Mouse (Mus musculus) G1E (cell line): ENCODE measurements around the gene Sorbs1. TPM values are rescaled to one million over a fixed set of nuclear protein-coding genes. Genes with fewer than 3 reads are reported as not detected.

ENCODE experiments used
- ATAC-seq: 2 replicates; pipeline ENCODE4 v1.8.0; 2016; ENCODE audit warnings: mild to moderate bottlenecking; ENCODE audit not compliant: insufficient number of reproducible peaks, poor library complexity, low FRiP score, severe bottlenecking; ENCODE audit errors: extremely low read depth
- DNase-seq: peaks from one replicate; pipeline ENCODE4 v3.0.0; 2012; ENCODE audit warnings: low spot score
- H3K27me3 ChIP-seq: 2 replicates; pipeline ENCODE4 v1.6.1; 2012; ENCODE audit warnings: mild to moderate bottlenecking, low read length, inconsistent platforms; ENCODE audit not compliant: insufficient read depth
- H3K36me3 ChIP-seq: replicated peaks from 2 replicates; pipeline ENCODE3; 2012; ENCODE audit warnings: mild to moderate bottlenecking, inconsistent platforms
- H3K4me1 ChIP-seq: 2 replicates; pipeline ENCODE4 v1.6.1; 2012; ENCODE audit warnings: low read depth, low read length, inconsistent platforms, mixed read lengths; ENCODE audit not compliant: insufficient read depth
- H3K4me3 ChIP-seq: 2 replicates; pipeline ENCODE4 v1.5.1; 2012; ENCODE audit warnings: low read depth, mild to moderate bottlenecking, inconsistent platforms, low read length, moderate library complexity, mixed read lengths
- H3K9me3 ChIP-seq: replicated peaks from 2 replicates; pipeline ENCODE4 v1.6.1; 2012; ENCODE audit warnings: inconsistent platforms
- CTCF ChIP-seq: IDR thresholded peaks from 2 replicates; pipeline ENCODE4 v1.5.1; 2012; ENCODE audit warnings: low read depth, low read length, inconsistent platforms, mixed read lengths
- GATA1 ChIP-seq: IDR thresholded peaks from 2 replicates; pipeline ENCODE4 v1.6.1; 2012; ENCODE audit warnings: borderline replicate concordance, low read length, inconsistent platforms, mixed read lengths
- GATA2 ChIP-seq: IDR thresholded peaks from 2 replicates; pipeline ENCODE4 v1.6.1; 2012; ENCODE audit warnings: low read depth, low read length, inconsistent platforms, borderline replicate concordance
- POLR2AphosphoS5 ChIP-seq: IDR thresholded peaks from 2 replicates; pipeline ENCODE4 v1.6.1; 2012; ENCODE audit warnings: low read depth, low read length, inconsistent platforms; ENCODE audit not compliant: insufficient replicate concordance
- TAL1 ChIP-seq: conservative IDR thresholded peaks from 2 replicates; pipeline ENCODE4 v1.6.1; 2012; ENCODE audit warnings: low read depth, low read length, inconsistent platforms, mixed read lengths
- polyA plus RNA-seq: library from polyadenylated mRNA; stranded (reverse); fragments of >175 nt; gene quantifications from 2 replicates; pipeline ENCODE4 v1.2.3, GENCODE M21; 2012
- total RNA-seq, 2 experiments: library from RNA; stranded (forward) in 1 of 2; stranded (reverse) in 1 of 2; fragments of 200-1000 nt in 1 of 2; fragments of >200 nt in 1 of 2; fragmentation: Nextera tagmentation in 1 of 2; gene quantifications; 2 replicates each; pipeline ENCODE4 v1.2.3; 2014 to 2017

Sorbs1 gene
- total and polyA plus RNA-seq, 3 experiments, result 9.2 to 64.2 (median 19.2) TPM

GRCm38 (mm10) chr19:40465339-40465738 lies 48.2 kb downstream of the Sorbs1 start:
- Histone ChIP-seq H3K4me3 (no peak overlapping the region), H3K27me3 (no peaks in the 10 kb centered on the region), H3K9me3 (no peaks in the 10 kb centered on the region), H3K4me1 (peaks cover 22% of the 10 kb centered on the region), H3K36me3 (peaks cover 30% of the 10 kb centered on the region)
- ATAC-seq (no peak), DNase-seq (no peak)
- TF ChIP-seq GATA1 (no peak), TAL1 (no peak), CTCF (no peak), GATA2 (no peak), POLR2AphosphoS5 (no peak)

GRCm38 (mm10) chr19:40464408-40464807 lies 49.2 kb downstream of the Sorbs1 start:
- no peak overlapping the region for H3K4me3 ChIP-seq
- TF ChIP-seq GATA1, result no peak
- ATAC-seq, result no peak
- H3K27me3 ChIP-seq, result no peaks in the 10 kb centered on the region
- no peak for DNase-seq
- H3K36me3 ChIP-seq, result peaks cover 34% of the 10 kb centered on the region
- H3K4me1 ChIP-seq, result peaks cover 28% of the 10 kb centered on the region
- no peaks in the 10 kb centered on the region for H3K9me3 ChIP-seq

DNA sequence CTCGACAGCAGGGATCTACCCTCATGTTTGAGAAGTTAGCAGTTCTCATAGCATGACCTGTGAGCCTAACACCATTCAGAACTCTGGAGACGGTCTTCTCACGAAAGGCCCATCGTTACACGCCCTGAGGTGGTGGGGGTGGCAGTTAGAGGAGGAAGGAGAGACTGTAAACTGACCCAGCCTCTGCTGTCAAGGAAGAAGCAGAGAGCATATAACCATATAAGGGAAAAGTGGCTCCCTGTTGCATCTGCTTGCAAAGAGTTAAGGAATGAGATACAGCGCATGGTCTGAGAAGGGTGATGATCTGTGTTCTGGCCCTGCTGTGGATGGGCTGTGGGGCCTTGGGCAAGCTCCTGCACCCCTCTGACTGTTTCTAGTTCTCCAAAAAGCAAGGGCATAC lies 50.7 kb downstream of the Sorbs1 start:
- H3K9me3 ChIP-seq, result no peaks in the 10 kb centered on the region
- H3K4me1 ChIP-seq, result peaks cover 30% of the 10 kb centered on the region
- no peak overlapping the region for H3K4me3 ChIP-seq
- H3K36me3 ChIP-seq, result peaks cover 24% of the 10 kb centered on the region
- DNase-seq, result no peak
- TF ChIP-seq TAL1 (no peak), POLR2AphosphoS5 (no peak), CTCF (no peak), GATA2 (no peak), GATA1 (no peak)
- ATAC-seq, result no peak
- no peaks in the 10 kb centered on the region for H3K27me3 ChIP-seq

GRCm38 (mm10) chr19:40462481-40462880 lies 51.1 kb downstream of the Sorbs1 start:
- H3K4me1 ChIP-seq, result peaks cover 30% of the 10 kb centered on the region
- peaks cover 20% of the 10 kb centered on the region for H3K36me3 ChIP-seq
- no peak for DNase-seq
- no peaks in the 10 kb centered on the region for H3K27me3 ChIP-seq
- ATAC-seq, result no peak
- no peaks in the 10 kb centered on the region for H3K9me3 ChIP-seq
- no peak for TF ChIP-seq TAL1
- TF ChIP-seq GATA2, result no peak
- TF ChIP-seq CTCF, result no peak
- no peak for TF ChIP-seq POLR2AphosphoS5
- TF ChIP-seq GATA1, result no peak
- H3K4me3 ChIP-seq, result no peak overlapping the region

GRCm38 (mm10) chr19:40461662-40462061 lies 51.9 kb downstream of the Sorbs1 start:
- ATAC-seq, result no peak
- H3K9me3 ChIP-seq, result no peaks in the 10 kb centered on the region

GRCm38 (mm10) chr19:40460854-40461490 lies 52.6 kb downstream of the Sorbs1 start:
- Histone ChIP-seq H3K9me3 (no peaks in the 10 kb centered on the region), H3K27me3 (no peaks in the 10 kb centered on the region), H3K4me3 (no peak overlapping the region; the same call in 1 of the 2 replicates), H3K36me3 (peaks cover 13% of the 10 kb centered on the region), H3K4me1 (peaks cover 33% of the 10 kb centered on the region)
- ATAC-seq, result peak; percentile 54
- TF ChIP-seq POLR2AphosphoS5 (no peak), GATA2 (no peak), GATA1 (no peak), TAL1 (no peak), CTCF (no peak)
- peak; percentile 41 for DNase-seq

More at GRCm38 (mm10) chr19:40461662-40462061, 51.9 kb downstream of the Sorbs1 start:
- DNase-seq, result no peak
- Histone ChIP-seq H3K27me3 (no peaks in the 10 kb centered on the region), H3K4me1 (peaks cover 30% of the 10 kb centered on the region), H3K4me3 (peak overlapping the region; percentile 10; the same call in 1 of the 2 replicates), H3K36me3 (peaks cover 12% of the 10 kb centered on the region)
- TF ChIP-seq GATA1 (no peak), TAL1 (no peak), POLR2AphosphoS5 (no peak), GATA2 (no peak), CTCF (no peak)

GRCm38 (mm10) chr19:40459338-40459737 lies 54.2 kb downstream of the Sorbs1 start:
- TF ChIP-seq CTCF (no peak), GATA1 (no peak), GATA2 (no peak), TAL1 (no peak), POLR2AphosphoS5 (no peak)
- Histone ChIP-seq H3K36me3 (peaks cover 15% of the 10 kb centered on the region), H3K27me3 (no peaks in the 10 kb centered on the region), H3K4me1 (peaks cover 35% of the 10 kb centered on the region), H3K9me3 (no peaks in the 10 kb centered on the region), H3K4me3 (no peak overlapping the region)
- DNase-seq, result no peak
- ATAC-seq, result no peak
